Mouse (Mus musculus) midbrain, postnatal 0 days (tissue): Measurements from ENCODE around the gene Gm21698. TPM values are rescaled to one million over a fixed set of nuclear protein-coding genes. Genes with fewer than 3 reads are reported as not detected.
"Not testable (repeated sequence)": the region's sequence is repeated elsewhere in the genome, so short reads cannot be mapped to it uniquely, and the experiment has no call there.

Experiments
- ATAC-seq: fragments of 200-750 bp; cut with Nextera tagmentation; 2 replicates; pipeline ENCODE4 v1.8.0; 2017; ENCODE audit warnings: moderate number of reproducible peaks, mild to moderate bottlenecking, moderate TSS enrichment, moderate library complexity; ENCODE audit not compliant: low FRiP score
- DNase-seq: peaks from one replicate; pipeline ENCODE4 v3.0.0-alpha.2; 2015; ENCODE audit warnings: low spot score
- H3K27ac ChIP-seq: fragments of 300-500 bp; sonication (generic); 2 replicates; pipeline ENCODE4 v1.5.1; 2014; ENCODE audit warnings: low read depth, mild to moderate bottlenecking, low read length, mixed read lengths
- H3K27me3 ChIP-seq: fragments of 300-500 bp; sonication (generic); 2 replicates; pipeline ENCODE4 v1.6.1; 2014; ENCODE audit warnings: low read length, control low read depth, mixed read lengths; ENCODE audit not compliant: insufficient read depth
- H3K36me3 ChIP-seq: fragments of 300-500 bp; sonication (generic); 2 replicates; pipeline ENCODE4 v1.6.1; 2014; ENCODE audit warnings: low read length, control low read depth, mixed read lengths; ENCODE audit not compliant: insufficient read depth
- H3K4me1 ChIP-seq: fragments of 300-500 bp; sonication (generic); 2 replicates; pipeline ENCODE4 v1.6.1; 2014; ENCODE audit warnings: mild to moderate bottlenecking, control low read depth, antibody characterized with exemption, low read length, mixed read lengths; ENCODE audit not compliant: insufficient read depth
- H3K4me2 ChIP-seq: fragments of 300-500 bp; sonication (generic); 2 replicates; pipeline ENCODE4 v1.6.1; 2014; ENCODE audit warnings: low read depth, mild to moderate bottlenecking, low read length, mixed read lengths; ENCODE audit not compliant: poor library complexity, severe bottlenecking
- H3K4me3 ChIP-seq: fragments of 300-500 bp; sonication (generic); 2 replicates; pipeline ENCODE4 v1.5.1; 2014; ENCODE audit warnings: low read depth, mild to moderate bottlenecking, low read length, moderate library complexity
- H3K9ac ChIP-seq: fragments of 300-500 bp; sonication (generic); replicated peaks from 2 replicates; pipeline ENCODE4 v1.6.1; 2014; ENCODE audit warnings: mild to moderate bottlenecking, low read length, moderate library complexity, mixed read lengths; ENCODE audit not compliant: poor library complexity, severe bottlenecking
- H3K9me3 ChIP-seq: fragments of 300-500 bp; sonication (generic); 2 replicates; pipeline ENCODE4 v1.6.1; 2016; ENCODE audit warnings: low read length, control low read depth
- CTCF ChIP-seq: IDR thresholded peaks from 2 replicates; pipeline ENCODE4 v1.5.1; 2016; ENCODE audit warnings: antibody characterized with exemption, mild to moderate bottlenecking
- WGBS: fragments of 180-500 bp; shearing (Covaris S2); extraction: QIAGEN DNeasy Blood & Tissue Kit; methylation state at CpG from one replicate; pipeline ENCODE4 v1.1.7; 2014; 5-methylcytosine and 5-hydroxymethylcytosine counted together
- polyA plus RNA-seq: library from polyadenylated mRNA; unstranded; fragments of >200 nt; fragmentation: Nextera tagmentation; extraction: Ambion mirVana; gene quantifications from 2 replicates; pipeline ENCODE4 v1.2.1, GENCODE M21; 2015
- total RNA-seq: library from RNA; depleted of rRNA; stranded (reverse); fragments of >200 nt; gene quantifications from 2 replicates; pipeline ENCODE4 v1.2.3, GENCODE M21; 2014; rRNA removed

Gene Gm21698
- total RNA-seq (not detected in 2 replicates), polyA plus RNA-seq (0.31 TPM in 1 of 2 replicates, not detected in the other)

GRCm38 (mm10) chr5:25988550-25988949 lies at the start of gene Gm21698:
TSS of gene Gm21698 (minus strand) at chr5:25988650.
- not testable (repeated sequence) for ATAC-seq, DNase-seq
- no CpG with 5 or more reads among the region's 3 CpGs for WGBS

GRCm38 (mm10) chr5:26022816-26023215 lies 34.4 kb upstream of the Gm21698 start, which contains the start of gene Gm5862:
TSS of gene Gm5862 (minus strand) at chr5:26022916.
- not testable (repeated sequence) for H3K9ac ChIP-seq, H3K9me3 ChIP-seq, H3K4me1 ChIP-seq, H3K36me3 ChIP-seq, H3K27ac ChIP-seq, H3K4me3 ChIP-seq, DNase-seq, H3K4me2 ChIP-seq, H3K27me3 ChIP-seq, ATAC-seq
- WGBS = no CpG with 5 or more reads among the region's 3 CpGs

More at GRCm38 (mm10) chr5:25988550-25988949, at the start of gene Gm21698:
- not testable (repeated sequence) for H3K4me1 ChIP-seq, H3K36me3 ChIP-seq, H3K9me3 ChIP-seq, H3K4me3 ChIP-seq, H3K4me2 ChIP-seq, H3K27me3 ChIP-seq, H3K27ac ChIP-seq, H3K9ac ChIP-seq

GRCm38 (mm10) chr5:26007697-26008096 lies 19.2 kb upstream of the Gm21698 start:
- not testable (repeated sequence) for H3K27ac ChIP-seq, H3K9me3 ChIP-seq, DNase-seq, ATAC-seq, H3K36me3 ChIP-seq, H3K4me1 ChIP-seq, H3K27me3 ChIP-seq, H3K9ac ChIP-seq
- WGBS = 70% methylated on average over 6 of the region's 7 CpGs
- Histone ChIP-seq H3K4me2 (peak overlapping the region; percentile 82; the same call in 1 of the 2 replicates), H3K4me3 (peak overlapping the region; percentile 51)

- Histone ChIP-seq H3K9ac (peak overlapping the region; percentile 46), H3K4me2 (peak overlapping the region; percentile 82), H3K4me3 (peak overlapping the region; percentile 51)
- H3K36me3 ChIP-seq, H3K4me1 ChIP-seq, H3K27me3 ChIP-seq, H3K9me3 ChIP-seq, H3K27ac ChIP-seq: not testable (repeated sequence)
- peak; percentile 57 for TF ChIP-seq CTCF
- ATAC-seq = peak; percentile 91
- 21% methylated on average over 44 of the region's 45 CpGs for WGBS
- DNase-seq = peak; percentile 66
Measured at GRCm38 (mm10) chr5:26006937-26007695, 18.7 kb upstream of the Gm21698 start.

GRCm38 (mm10) chr5:26004698-26005097 lies 16.2 kb upstream of the Gm21698 start, which contains the start of gene Gm1979:
TSS of gene Gm1979 (minus strand) at chr5:26004798.
- not testable (repeated sequence) for H3K9ac ChIP-seq, H3K4me1 ChIP-seq, DNase-seq, H3K36me3 ChIP-seq, H3K4me2 ChIP-seq, H3K9me3 ChIP-seq, H3K27ac ChIP-seq, H3K4me3 ChIP-seq, ATAC-seq, H3K27me3 ChIP-seq
- 88% methylated on average over 1 of the region's 2 CpGs for WGBS

- not testable (repeated sequence) for H3K36me3 ChIP-seq, DNase-seq, H3K27ac ChIP-seq, H3K9me3 ChIP-seq, H3K9ac ChIP-seq, H3K27me3 ChIP-seq, ATAC-seq, H3K4me3 ChIP-seq, H3K4me2 ChIP-seq, H3K4me1 ChIP-seq
- WGBS = no CpG with 5 or more reads among the region's 2 CpGs
Measured at GRCm38 (mm10) chr5:25972563-25972962, 15.9 kb downstream of the Gm21698 start, which contains the start of gene Gm21680. TSS of gene Gm21680 (minus strand) at chr5:25972663.

- not testable (repeated sequence) for H3K36me3 ChIP-seq, H3K9me3 ChIP-seq, DNase-seq, H3K27ac ChIP-seq, H3K4me1 ChIP-seq, H3K9ac ChIP-seq, H3K27me3 ChIP-seq
- H3K4me2 ChIP-seq = peak overlapping the region; percentile 35
- peak; percentile 16; the same call in 1 of the 2 replicates for ATAC-seq
- H3K4me3 ChIP-seq = peak overlapping the region; percentile 25; the same call in 1 of the 2 replicates
- 66% methylated on average over 16 of the region's 17 CpGs for WGBS
Measured at GRCm38 (mm10) chr5:25957050-25957449, 31.4 kb downstream of the Gm21698 start.

- not testable (repeated sequence) for H3K9ac ChIP-seq, H3K4me1 ChIP-seq, H3K27ac ChIP-seq, H3K36me3 ChIP-seq, H3K9me3 ChIP-seq, H3K27me3 ChIP-seq, DNase-seq
- WGBS = 39% methylated on average over 27 of the region's 32 CpGs
- Histone ChIP-seq H3K4me2 (peak overlapping the region; percentile 35), H3K4me3 (peak overlapping the region; percentile 25)
- ATAC-seq = peak; percentile 72
Measured at GRCm38 (mm10) chr5:25956611-25957010, 31.8 kb downstream of the Gm21698 start.
